Mouse (Mus musculus) cerebellum, adult 2 months (tissue): ENCODE measurements around the gene Sesn1.

ENCODE experiments used
- CTCF ChIP-seq: fragments of 200-500 bp; IDR thresholded peaks from 2 replicates; pipeline ENCODE4 v1.5.1; 2011; ENCODE audit warnings: low read depth, mild to moderate bottlenecking, control low read depth, low read length, moderate library complexity, borderline replicate concordance; ENCODE audit not compliant: insufficient read depth
- POLR2A ChIP-seq: fragments of 200-500 bp; IDR thresholded peaks from 2 replicates; pipeline ENCODE4 v1.6.1; 2011; ENCODE audit warnings: low read length, control low read depth, borderline replicate concordance; ENCODE audit not compliant: insufficient read depth

DNA sequence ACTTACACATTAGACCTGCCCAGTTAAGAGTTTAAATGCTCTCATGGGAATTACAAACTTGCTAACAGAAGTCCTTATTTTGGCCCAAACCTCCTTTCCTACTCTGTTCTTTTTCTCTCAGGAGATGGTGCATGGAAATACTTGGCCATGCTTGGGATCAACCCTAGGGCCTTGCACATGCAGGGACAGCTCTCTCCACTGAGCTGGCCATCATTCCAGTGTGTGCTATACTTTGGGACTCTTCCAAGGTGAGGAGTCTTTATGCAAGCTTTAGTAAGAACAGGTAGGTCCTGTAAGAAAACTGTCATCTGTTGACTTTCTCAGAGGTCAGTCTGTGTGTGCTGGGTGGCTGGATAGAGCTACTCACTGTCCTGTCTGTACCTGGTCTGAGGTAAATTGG, 80.8 kb downstream of the Sesn1 start:
- TF ChIP-seq CTCF = no peak
- TF ChIP-seq POLR2A = no peak
